Mouse (Mus musculus) inflammation-experienced regulatory T-cells, adult 6 months (primary cell): ENCODE measurements around the gene Oxa1l. TPM values are rescaled to one million over a fixed set of nuclear protein-coding genes. Genes with fewer than 3 reads are reported as not detected.

Experiments
- ATAC-seq: one replicate; pipeline ENCODE4 v1.8.0; 2017
- polyA plus RNA-seq, 3 experiments: library from polyadenylated mRNA; unstranded; fragments of 100-300 nt; shearing (Covaris generic); gene quantifications; one replicate each; pipeline ENCODE4 v1.2.1; 2017

The Oxa1l gene
- polyA plus RNA-seq, 3 experiments from 2014 or later: 65.9 to 91.6 (median 69.3) TPM

DNA sequence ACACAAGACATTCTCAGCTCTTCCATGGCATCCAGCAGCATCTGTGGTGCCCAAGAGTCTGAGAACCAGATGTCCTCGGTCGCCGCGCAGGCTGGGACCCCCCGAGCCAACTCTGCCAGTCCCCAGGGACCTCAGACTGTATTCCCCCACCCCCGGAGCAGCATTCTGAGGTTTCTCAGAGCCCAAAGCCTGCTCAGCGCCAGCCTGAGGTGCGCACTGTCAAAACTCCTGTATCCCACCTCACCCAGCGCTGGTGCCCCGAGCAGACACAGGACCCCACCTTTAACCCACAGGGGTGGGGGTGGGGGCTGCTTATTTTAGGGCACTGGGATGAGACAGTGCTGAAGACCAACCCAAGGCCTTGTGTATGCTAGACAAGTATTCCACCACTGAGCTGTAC is 10.8 kb downstream of the Oxa1l start:
- no peak for ATAC-seq

DNA sequence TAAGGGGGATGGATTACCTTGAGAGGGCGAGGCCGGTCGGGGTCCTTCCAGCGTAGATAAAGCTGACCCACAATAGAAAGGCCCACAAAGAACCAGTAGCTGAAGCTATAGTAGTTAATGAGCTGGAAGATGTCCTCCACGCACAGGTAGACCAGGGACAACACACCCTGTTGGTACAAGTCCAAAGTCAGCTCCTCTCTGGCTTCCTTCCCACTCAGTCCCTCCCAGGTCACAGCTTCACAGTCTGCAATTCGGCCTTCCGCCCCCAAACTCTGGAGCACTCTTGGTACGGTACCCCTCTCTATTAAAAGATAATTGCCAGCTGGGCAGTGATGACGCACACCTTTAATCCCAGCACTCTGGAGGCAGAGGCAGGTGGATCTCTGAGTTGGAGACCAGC is 12.3 kb downstream of the Oxa1l start:
- no peak for ATAC-seq

GRCm38 (mm10) chr14:54375916-54376315 is 15.3 kb downstream of the Oxa1l start:
- peak; percentile 43 for ATAC-seq

- no peak for ATAC-seq
Observed at GRCm38 (mm10) chr14:54377166-54377565, 16.5 kb downstream of the Oxa1l start.

DNA sequence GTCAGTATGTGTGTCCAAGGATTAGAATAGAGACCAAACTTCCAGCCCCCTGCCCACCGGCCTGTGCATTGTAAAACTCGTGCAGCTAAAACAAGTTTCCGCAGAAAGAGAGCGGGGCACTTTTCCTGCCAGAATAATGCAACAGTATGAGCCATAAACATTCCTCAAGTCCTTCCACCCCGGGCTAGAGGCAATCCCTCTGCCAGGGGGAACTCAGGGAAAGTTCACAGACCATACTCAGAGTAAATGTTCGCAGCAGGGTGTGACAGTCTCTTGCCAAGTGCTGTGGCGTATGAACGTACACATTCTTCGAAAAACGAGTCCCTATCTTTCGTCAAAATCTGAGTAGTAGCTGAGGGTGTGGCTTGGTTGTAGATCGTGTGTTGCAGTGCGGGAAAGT is 18.9 kb downstream of the Oxa1l start:
- no peak for ATAC-seq

DNA sequence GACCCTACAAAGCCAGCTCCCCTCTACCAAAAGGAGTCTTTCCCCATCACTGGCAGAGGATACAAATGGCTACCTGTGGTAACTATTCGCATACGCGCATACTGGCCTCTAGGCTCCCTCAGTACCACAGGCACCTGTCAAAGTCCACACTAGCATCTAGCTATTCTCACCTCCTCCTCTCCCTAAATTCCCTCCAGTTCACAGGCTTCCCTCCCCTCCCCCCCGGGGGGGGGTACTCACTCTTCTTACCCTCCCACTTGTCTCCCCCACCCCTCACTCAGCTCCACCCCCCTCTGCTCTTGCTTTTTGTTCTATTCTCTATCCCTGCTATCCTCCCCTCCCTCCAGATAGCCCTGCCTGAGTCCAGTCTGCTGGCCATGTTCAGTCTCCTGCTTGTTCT is 20.0 kb downstream of the Oxa1l start:
- ATAC-seq: no peak

GRCm38 (mm10) chr14:54381816-54382215 is 21.2 kb downstream of the Oxa1l start:
- ATAC-seq: no peak

GRCm38 (mm10) chr14:54382641-54383040 is 22.0 kb downstream of the Oxa1l start:
- ATAC-seq: no peak

DNA sequence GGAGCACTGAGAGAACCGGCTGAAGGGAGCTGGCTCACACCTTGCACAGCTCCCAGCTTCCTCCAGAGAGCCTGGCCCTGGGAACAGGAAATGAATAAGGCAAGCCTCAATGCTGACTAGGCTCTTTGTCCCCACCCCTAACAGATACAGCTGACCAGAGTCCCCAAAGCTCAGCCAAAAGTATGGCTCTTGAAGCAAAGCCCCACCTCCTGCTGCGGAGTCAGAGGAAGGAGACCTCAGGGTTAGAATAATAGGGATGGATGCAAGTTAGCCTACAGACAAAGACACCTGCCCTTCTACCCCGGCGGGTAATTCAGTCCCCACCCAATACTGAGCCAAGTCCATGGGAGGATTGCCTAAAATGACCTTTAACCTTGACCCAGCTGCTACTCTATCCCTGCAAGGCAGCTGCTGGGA is 22.7 kb downstream of the Oxa1l start:
- ATAC-seq: no peak

DNA sequence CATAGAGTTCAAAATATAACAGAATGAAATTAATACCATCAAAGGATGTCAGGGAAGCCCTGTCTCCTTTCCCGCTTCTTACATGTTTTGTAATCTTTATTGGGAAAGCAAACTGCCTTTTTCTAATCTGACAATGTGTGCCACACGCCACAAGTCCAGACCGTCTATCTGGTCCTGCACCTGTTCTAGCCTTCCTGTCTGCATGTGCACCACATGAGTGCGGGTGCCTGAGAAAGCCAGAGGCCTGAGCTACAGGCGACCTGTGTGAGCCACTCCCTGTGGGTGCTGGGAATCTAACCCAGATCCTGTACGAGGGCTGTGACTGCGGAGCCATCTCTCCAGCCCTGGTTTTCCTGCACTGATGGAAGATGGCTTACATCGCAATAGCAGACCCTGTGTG is 23.8 kb downstream of the Oxa1l start:
- no peak for ATAC-seq

DNA sequence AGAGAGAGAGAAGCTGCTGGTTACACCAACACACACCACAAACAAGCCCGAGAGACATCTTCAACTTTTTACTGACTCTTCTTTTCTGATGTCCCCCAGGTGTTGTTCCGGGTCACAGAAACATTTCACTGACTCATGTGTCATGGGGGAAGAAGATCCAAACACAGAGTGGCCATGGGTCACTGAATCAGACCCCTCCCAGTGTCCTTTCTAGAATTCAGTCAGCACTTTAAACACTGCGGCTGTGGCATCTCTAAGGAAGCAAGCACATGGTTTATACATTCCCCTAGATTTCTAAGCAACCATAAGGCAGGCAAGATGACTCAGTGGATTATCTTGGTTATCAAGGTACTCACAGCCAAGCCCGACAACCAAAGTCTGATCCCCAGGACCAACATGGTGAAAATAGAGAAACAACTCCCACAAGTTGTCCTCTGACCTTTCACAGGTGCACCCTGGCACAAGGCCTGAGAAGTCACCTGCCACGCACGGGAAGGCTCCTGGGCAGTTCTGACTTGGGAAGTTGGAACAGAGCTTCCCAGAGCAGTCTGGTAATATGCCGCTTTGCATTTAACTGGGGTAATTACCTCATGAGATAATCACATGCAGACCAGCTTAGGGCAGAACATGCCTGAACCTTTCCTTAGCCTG is 25.5 kb downstream of the Oxa1l start:
- no peak for ATAC-seq

GRCm38 (mm10) chr14:54387546-54387945 is 26.9 kb downstream of the Oxa1l start:
- no peak for ATAC-seq

GRCm38 (mm10) chr14:54390843-54391242 is 30.2 kb downstream of the Oxa1l start:
- no peak for ATAC-seq

DNA sequence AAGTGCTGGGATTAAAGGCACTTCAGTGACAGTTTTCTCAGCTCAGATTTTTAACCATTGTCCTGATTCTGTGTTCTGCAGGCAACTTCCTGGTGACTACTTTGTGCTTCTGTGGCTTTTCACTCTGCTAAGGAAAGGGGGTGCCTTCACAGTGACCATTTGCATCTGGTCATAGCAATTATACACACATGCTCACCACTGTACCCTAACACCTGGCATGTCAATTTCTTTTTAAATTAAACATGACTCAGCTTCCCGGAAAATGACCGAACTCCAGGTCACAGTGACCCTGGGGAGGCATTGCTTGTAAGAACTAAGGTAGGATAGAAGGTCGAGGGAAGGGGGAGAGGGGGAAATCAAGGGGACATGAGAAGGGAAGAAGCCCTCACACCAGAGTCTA is 33.2 kb downstream of the Oxa1l start:
- no peak for ATAC-seq

DNA sequence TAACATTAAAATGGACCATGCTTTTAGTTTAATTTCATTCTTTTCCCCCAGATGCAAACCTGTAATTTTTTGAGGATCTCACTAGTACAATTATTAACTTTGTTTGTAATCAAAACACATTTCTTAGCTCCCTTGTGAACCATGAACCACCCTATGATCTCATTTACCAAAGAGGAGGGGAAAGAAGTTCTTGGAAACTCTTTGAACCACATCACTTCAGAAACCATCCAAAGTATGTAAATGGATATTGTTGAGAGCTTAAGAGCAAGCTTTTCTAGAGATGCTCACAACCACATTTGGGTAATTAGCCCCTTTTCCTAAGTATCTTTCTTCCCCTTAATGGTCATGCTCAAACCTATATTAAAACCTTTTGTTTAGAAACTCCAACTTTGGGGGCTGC is 33.7 kb downstream of the Oxa1l start:
- no peak for ATAC-seq

DNA sequence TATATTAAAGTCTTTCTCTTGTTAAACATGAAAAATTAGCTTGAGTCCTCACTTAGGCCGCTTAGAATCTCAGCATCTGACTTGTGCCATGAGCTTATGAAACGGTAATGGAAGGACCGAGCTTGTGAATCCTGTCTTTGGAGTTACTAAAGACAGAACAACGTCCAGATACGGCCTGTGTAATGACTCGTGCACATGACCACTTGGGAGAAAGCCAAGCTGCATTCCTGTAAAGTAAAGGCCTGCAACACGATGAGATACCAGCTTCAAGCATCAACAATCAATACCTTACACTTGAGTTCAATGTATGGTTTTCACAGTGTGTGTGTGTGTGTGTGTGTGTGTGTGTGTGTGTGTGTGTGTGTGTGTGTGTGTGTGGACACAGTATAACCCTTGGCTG is 36.1 kb downstream of the Oxa1l start:
- ATAC-seq: no peak

DNA sequence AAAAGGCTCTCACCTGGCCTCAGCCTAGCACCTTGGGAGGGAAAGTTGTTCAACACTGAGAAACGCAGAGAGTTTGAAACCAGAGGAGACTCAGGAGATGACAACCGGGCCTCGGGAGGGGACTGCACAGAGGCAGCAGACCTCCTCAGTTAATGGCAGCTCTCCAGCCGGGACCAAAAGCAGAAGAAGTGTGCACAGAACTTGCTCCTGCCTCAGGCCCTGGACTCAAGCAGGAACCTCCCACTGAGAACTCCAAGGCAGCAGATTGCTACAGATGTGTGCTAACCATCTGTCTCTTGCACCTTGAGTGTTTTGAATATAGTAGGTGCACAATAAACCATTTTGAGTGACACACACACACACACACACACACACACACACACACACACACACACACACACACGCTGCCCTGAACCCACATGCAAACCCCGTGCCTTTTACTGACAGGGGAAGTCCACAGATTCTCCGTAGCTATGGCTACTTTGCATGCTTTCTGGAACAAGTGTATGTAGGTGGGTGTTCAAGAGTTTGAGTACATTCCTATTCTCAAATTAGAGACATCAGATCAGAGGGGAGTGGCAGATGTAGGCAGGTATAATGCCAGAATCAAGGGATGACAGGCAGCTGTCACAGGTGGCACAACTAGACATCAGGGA is 37.4 kb downstream of the Oxa1l start:
- peak; percentile 65 for ATAC-seq

DNA sequence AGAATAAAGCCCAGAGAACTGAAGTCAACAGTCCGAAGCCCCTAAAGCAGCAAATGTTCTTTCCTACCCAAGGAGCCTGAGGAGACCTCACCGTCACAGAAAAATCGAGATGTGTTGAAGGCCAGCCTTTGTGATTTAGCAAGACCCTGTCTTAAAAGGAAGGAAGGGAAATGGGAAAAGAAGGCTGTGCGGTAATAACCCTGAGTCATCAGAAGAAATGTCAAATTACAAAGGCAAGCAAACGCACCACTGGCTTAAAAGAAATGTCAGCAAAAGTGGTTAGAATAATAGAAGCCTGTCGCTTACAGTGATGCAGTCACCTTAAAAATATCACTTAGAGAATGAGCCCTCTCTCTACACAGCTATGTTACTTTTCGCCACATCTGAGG is 37.9 kb downstream of the Oxa1l start:
- ATAC-seq: peak; percentile 29

DNA sequence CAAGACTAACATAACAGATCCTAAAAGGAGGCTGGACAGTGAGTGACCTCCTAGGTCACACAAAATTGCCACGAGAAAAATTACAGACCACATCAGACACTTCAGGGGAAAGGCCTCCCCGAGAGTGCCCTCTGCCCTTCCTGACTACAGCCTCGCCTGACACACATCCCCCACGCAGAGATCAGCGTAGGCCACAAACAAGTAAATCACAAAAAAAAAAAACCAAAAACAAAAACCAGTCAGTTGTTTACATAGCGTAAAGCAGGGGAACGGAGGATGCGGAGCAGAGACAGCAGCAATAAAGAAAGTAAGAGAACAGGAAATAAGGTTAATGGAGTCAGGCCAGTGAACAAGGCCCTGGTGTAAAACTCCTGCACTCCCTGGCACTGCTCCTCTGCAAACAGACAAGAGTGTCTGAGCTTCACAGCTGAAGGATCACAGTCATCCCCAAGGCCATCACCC is 38.3 kb downstream of the Oxa1l start:
- ATAC-seq: peak; percentile 70

- no peak for ATAC-seq
Observed at GRCm38 (mm10) chr14:54401723-54402122, 41.1 kb downstream of the Oxa1l start.

DNA sequence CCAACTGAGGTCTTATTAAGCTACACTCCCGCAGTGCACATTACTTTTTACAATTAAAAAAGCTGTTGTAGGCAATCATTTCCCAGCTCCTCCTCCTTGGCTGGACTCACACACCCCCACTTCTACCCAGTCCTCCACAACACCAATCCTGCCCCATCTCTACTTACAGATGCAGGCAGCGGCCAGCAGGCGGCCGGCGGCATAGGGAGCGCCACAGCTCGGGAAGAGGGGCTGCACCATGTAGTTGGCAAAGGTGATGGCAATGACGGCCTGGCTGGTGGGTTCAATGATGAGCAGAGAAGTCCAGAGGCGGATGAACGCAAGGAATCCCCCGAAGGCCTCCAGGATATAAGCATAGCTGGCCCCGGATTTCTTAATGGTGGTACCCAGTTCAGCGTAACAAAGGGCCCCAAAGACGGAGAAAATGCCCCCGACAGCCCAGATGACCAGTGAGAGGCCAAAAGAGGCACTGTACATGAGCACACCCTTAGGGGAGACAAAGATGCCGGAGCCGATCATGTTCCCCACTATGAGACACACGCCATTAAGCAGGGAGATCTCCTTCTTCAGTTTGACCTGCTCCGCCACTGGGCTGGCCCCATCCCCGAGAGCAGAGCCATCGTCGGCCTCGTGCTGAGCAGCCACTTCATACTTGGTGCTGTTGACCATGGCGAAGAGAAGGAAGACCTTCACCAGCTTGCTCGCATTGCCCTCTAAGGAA is 47.9 kb downstream of the Oxa1l start:
- ATAC-seq: no peak

- ATAC-seq: no peak
Observed at GRCm38 (mm10) chr14:54409057-54409645, 48.5 kb downstream of the Oxa1l start.

GRCm38 (mm10) chr14:54409980-54410810 is 49.6 kb downstream of the Oxa1l start:
- no peak for ATAC-seq
